Mouse (Mus musculus) intestine, embryonic 14.5 days (tissue): ENCODE measurements around the gene Tpra1. TPM values are rescaled to one million over a fixed set of nuclear protein-coding genes. Genes with fewer than 3 reads are reported as not detected.

Experiments
- ATAC-seq: fragments of 200-750 bp; cut with Nextera tagmentation; replicated peaks from 2 replicates; pipeline ENCODE4 v1.8.0; 2017; ENCODE audit warnings: low read depth, moderate number of reproducible peaks, moderate TSS enrichment, moderate library complexity; ENCODE audit not compliant: low FRiP score, low TSS enrichment
- DNase-seq: peaks from one replicate; pipeline ENCODE4 v3.0.0-alpha.2; 2018; ENCODE audit warnings: low spot score
- H3K27ac ChIP-seq: fragments of 300-500 bp; sonication (generic); 2 replicates; pipeline ENCODE4 v1.5.1; 2014; ENCODE audit warnings: low read depth, mild to moderate bottlenecking, control low read depth
- H3K27me3 ChIP-seq: fragments of 300-500 bp; sonication (generic); replicated peaks from 2 replicates; pipeline ENCODE4 v1.6.1; 2014; ENCODE audit warnings: low read length, control low read depth; ENCODE audit not compliant: control insufficient read depth, insufficient read depth
- H3K36me3 ChIP-seq: fragments of 300-500 bp; sonication (generic); 2 replicates; pipeline ENCODE4 v1.6.1; 2014; ENCODE audit warnings: low read length, control low read depth; ENCODE audit not compliant: control insufficient read depth, insufficient read depth
- H3K4me1 ChIP-seq: fragments of 300-500 bp; sonication (generic); replicated peaks from 2 replicates; pipeline ENCODE4 v1.6.1; 2014; ENCODE audit warnings: low read length, control low read depth, mixed read lengths; ENCODE audit not compliant: control insufficient read depth, insufficient read depth
- H3K4me2 ChIP-seq: fragments of 300-500 bp; sonication (generic); 2 replicates; pipeline ENCODE4 v1.6.1; 2014; ENCODE audit warnings: low read length
- H3K4me3 ChIP-seq: fragments of 300-500 bp; sonication (generic); 2 replicates; pipeline ENCODE4 v1.5.1; 2014; ENCODE audit warnings: low read depth, low read length, control low read depth, mixed read lengths
- H3K9ac ChIP-seq: fragments of 300-500 bp; sonication (generic); 2 replicates; pipeline ENCODE4 v1.6.1; 2014; ENCODE audit warnings: mild to moderate bottlenecking, low read length
- H3K9me3 ChIP-seq: fragments of 300-500 bp; sonication (generic); 2 replicates; pipeline ENCODE4 v1.6.1; 2016; ENCODE audit warnings: low read length, control low read depth; ENCODE audit not compliant: control insufficient read depth
- WGBS: fragments of 180-500 bp; shearing (Covaris S2); extraction: QIAGEN DNeasy Blood & Tissue Kit; methylation state at CpG from one replicate; pipeline ENCODE4 v1.1.7; 2014; 5-methylcytosine and 5-hydroxymethylcytosine counted together
- polyA plus RNA-seq: library from polyadenylated mRNA; unstranded; fragments of >200 nt; fragmentation: Nextera tagmentation; extraction: Ambion mirVana; gene quantifications from 2 replicates; pipeline ENCODE4 v1.2.1, GENCODE M21; 2014

Tpra1 gene
- polyA plus RNA-seq, 1 experiment from 2014 or later: 59.6 TPM

DNA sequence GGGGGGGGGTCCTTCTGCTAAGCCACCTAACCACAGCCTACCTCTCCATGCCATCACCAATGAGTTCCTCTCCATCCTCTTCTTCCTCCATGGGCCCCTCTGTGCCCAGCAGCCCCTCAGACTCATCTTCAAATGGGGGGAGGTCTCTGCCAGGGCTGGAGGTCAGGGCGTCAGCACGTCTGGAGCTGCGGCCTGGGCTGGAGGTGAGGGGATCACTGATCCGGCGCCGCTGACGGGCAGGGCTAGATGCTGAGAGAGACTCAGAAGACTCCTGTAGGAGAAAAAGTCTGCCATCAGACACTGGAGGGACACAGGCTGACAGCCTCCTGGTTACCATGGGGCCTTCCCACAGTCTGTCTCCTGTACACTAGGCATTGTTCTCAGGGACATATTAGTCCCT lies 4.8 kb upstream of the Tpra1 start:
- WGBS: 58% methylated on average over 7 of the region's 7 CpGs
- Histone ChIP-seq H3K27ac (no peak overlapping the region), H3K27me3 (no peaks in the 10 kb centered on the region), H3K4me2 (peak overlapping the region; percentile 79), H3K4me1 (peaks cover 14% of the 10 kb centered on the region), H3K4me3 (peak overlapping the region; percentile 75), H3K36me3 (peaks cover 44% of the 10 kb centered on the region), H3K9ac (peak overlapping the region; percentile 91), H3K9me3 (no peaks in the 10 kb centered on the region)
- no peak for DNase-seq
- ATAC-seq: no peak

- Histone ChIP-seq H3K27ac (peak within 1 kb of the TSS; percentile 82), H3K9me3 (no peaks in the 10 kb centered on the region), H3K36me3 (peaks cover 31% of the 10 kb centered on the region), H3K9ac (peak within 1 kb of the TSS; percentile 91), H3K4me2 (peak within 1 kb of the TSS; percentile 79), H3K4me1 (peaks cover 22% of the 10 kb centered on the region), H3K27me3 (no peaks in the 10 kb centered on the region), H3K4me3 (peak within 1 kb of the TSS; percentile 75)
- ATAC-seq (peak; percentile 75), DNase-seq (peak; percentile 99)
- WGBS: under 1% methylated on average over 33 of the region's 33 CpGs
Measured at GRCm38 (mm10) chr6:88898534-88899048, 3.5 kb upstream of the Tpra1 start, which contains the start of gene Mcm2. Gene Mcm2 (minus strand): TSS chr6:88898780.

- H3K27me3 ChIP-seq: no peaks in the 10 kb centered on the region
- H3K4me3 ChIP-seq: peak overlapping the region; percentile 75; the same call in 1 of the 2 replicates
- WGBS: 65% methylated on average over 4 of the region's 4 CpGs
- H3K36me3 ChIP-seq: peaks cover 28% of the 10 kb centered on the region
- peaks cover 26% of the 10 kb centered on the region for H3K4me1 ChIP-seq
- no peak overlapping the region; the same call in 1 of the 2 replicates for H3K27ac ChIP-seq
- no peak for ATAC-seq
- no peak for DNase-seq
- H3K9me3 ChIP-seq: no peaks in the 10 kb centered on the region
- peak overlapping the region; percentile 79 for H3K4me2 ChIP-seq
- no peak overlapping the region for H3K9ac ChIP-seq
Measured at GRCm38 (mm10) chr6:88899086-88899485, 3.0 kb upstream of the Tpra1 start.

GRCm38 (mm10) chr6:88899628-88900027 lies 2.4 kb upstream of the Tpra1 start:
- H3K36me3 ChIP-seq: peaks cover 22% of the 10 kb centered on the region
- DNase-seq (no peak), ATAC-seq (no peak)
- 89% methylated on average over 2 of the region's 2 CpGs for whole genome bisulfite sequencing
- peaks cover 26% of the 10 kb centered on the region for H3K4me1 ChIP-seq
- no peaks in the 10 kb centered on the region for H3K9me3 ChIP-seq
- no peak overlapping the region for H3K4me3 ChIP-seq
- H3K4me2 ChIP-seq: no peak overlapping the region
- H3K27ac ChIP-seq: no peak overlapping the region
- no peak overlapping the region for H3K9ac ChIP-seq
- H3K27me3 ChIP-seq: no peaks in the 10 kb centered on the region

DNA sequence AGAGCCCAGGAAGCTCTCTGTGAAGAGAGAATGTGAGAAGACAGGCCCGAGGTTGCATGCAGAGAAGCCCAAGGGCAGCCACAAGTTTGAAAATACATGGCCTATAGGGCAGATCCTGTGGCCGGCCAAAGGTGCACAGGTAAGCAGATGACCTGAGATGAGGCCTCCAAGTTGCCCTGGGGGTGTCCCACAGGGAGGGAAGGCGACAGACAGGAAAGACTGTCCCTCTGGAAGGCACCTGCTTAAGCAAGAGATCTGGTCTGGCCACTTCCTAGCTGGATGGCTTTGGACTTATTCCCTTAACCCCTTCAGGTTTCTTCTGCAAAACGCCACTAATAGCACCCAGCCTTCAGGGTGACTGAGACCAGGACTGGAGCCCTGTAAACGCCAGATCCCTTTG lies 580 bp upstream of the Tpra1 start:
- ATAC-seq (no peak), DNase-seq (no peak)
- Histone ChIP-seq H3K27me3 (no peaks in the 10 kb centered on the region), H3K4me1 (peaks cover 25% of the 10 kb centered on the region), H3K9ac (peak overlapping the region; percentile 57), H3K27ac (peak overlapping the region; percentile 91), H3K4me3 (peak overlapping the region; percentile 93), H3K9me3 (no peaks in the 10 kb centered on the region), H3K4me2 (peak overlapping the region; percentile 94), H3K36me3 (peaks cover 5% of the 10 kb centered on the region)
- WGBS: 4% methylated on average over 5 of the region's 5 CpGs

DNA sequence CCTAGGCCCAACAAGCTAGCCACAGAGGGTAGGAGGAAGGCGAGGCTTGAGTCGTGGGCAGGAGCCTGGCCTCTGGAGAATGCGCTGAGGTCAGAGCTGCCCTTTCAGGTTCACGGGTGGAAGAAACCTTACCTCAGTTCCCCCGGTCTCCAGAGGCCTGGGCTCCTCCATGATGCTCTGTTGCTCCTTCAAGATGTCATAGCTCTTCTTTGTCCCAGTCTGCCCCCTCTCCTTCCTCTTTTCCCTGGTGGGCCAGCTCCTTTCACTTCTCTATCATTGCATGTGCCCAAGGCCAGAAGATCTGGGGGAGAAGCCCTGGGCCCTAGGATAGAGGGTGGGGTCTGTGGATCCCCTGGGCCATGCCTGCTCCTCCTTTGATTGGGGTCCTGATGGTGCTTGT lies 1.7 kb downstream of the Tpra1 start:
- DNase-seq: no peak
- Histone ChIP-seq H3K27ac (no peak overlapping the region), H3K36me3 (peaks cover 13% of the 10 kb centered on the region; the same call in 1 of the 2 replicates), H3K4me1 (peaks cover 15% of the 10 kb centered on the region), H3K27me3 (no peaks in the 10 kb centered on the region), H3K4me2 (peak overlapping the region; percentile 94), H3K9ac (peak overlapping the region; percentile 79; the same call in 1 of the 2 replicates), H3K9me3 (no peaks in the 10 kb centered on the region), H3K4me3 (peak overlapping the region; percentile 93)
- WGBS: 79% methylated on average over 5 of the region's 5 CpGs
- no peak for ATAC-seq

GRCm38 (mm10) chr6:88904456-88904974 lies 2.5 kb downstream of the Tpra1 start:
- ATAC-seq (no peak), DNase-seq (no peak)
- peaks cover 15% of the 10 kb centered on the region for H3K4me1 ChIP-seq
- WGBS: 87% methylated on average over 4 of the region's 4 CpGs
- H3K27ac ChIP-seq: no peak overlapping the region
- no peak overlapping the region for H3K9ac ChIP-seq
- H3K27me3 ChIP-seq: no peaks in the 10 kb centered on the region
- no peak overlapping the region for H3K4me2 ChIP-seq
- H3K36me3 ChIP-seq: peaks cover 18% of the 10 kb centered on the region
- no peaks in the 10 kb centered on the region for H3K9me3 ChIP-seq
- H3K4me3 ChIP-seq: no peak overlapping the region

DNA sequence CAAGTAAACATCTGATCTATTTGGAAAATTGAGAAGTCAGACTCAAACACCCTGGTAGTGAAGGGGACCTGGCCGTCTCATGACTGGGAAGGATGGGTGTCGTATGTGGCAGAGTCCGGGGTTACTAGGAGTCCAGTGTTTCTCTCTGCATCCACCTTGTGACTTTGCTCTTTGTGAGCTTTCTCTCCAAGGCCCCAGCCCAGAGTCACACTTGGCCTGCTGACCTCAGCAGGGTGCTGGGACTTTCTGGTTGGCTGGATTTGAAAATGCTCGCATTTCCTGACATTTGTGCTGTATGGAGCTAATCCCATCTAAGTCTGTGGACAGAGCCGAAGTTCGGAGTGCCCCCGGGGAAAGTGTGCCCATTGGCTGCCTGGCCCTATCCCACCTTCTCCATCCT lies 3.0 kb downstream of the Tpra1 start:
- no peak overlapping the region for H3K9ac ChIP-seq
- H3K9me3 ChIP-seq: no peaks in the 10 kb centered on the region
- H3K4me3 ChIP-seq: no peak overlapping the region
- 87% methylated on average over 7 of the region's 7 CpGs for WGBS
- H3K36me3 ChIP-seq: peaks cover 24% of the 10 kb centered on the region
- no peak overlapping the region for H3K27ac ChIP-seq
- H3K27me3 ChIP-seq: no peaks in the 10 kb centered on the region
- DNase-seq (no peak), ATAC-seq (no peak)
- H3K4me2 ChIP-seq: no peak overlapping the region
- peaks cover 15% of the 10 kb centered on the region for H3K4me1 ChIP-seq
